Mouse (Mus musculus): Measurements from ENCODE around the gene Nmt2. TPM values are rescaled to one million over a fixed set of nuclear protein-coding genes. Genes with fewer than 3 reads are reported as not detected.
A peak's percentile ranks its signal among the peaks of the same experiment; 100 is the strongest.

Nmt2 gene
- total and polyA plus RNA-seq, 3 experiments, result 19.9 to 34.1 TPM; not detected in 1

DNA sequence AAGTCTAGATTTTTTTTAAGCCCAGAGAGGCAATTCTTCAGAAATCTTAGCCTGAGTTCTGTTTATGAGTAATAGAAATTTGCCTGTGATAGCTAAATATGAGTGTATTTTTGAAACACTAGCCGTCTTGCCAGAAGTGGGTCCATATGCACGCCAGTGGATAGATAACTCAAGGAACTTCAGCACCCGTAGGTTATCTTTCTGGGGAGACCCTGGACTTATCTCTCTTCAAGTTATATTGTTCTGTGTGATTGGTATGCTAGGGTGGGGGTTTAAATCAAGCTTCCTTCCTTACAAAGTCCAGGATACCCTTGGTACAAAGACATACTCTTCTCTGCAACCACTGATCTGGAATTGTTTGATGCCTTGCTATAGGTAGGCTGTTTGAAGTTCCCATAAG lies 1.7 kb downstream of the Nmt2 start (continued):
- TF ChIP-seq HCFC1 (IDR thresholded peaks at IDR 0.05; ENCODE audit: low read depth, low read length) (no peak), SIN3A (IDR thresholded peaks at IDR 0.05; ENCODE audit: low read length) (peak; percentile 49; the same call in 1 of the 2 replicates), RCOR1 (IDR thresholded peaks at IDR 0.05; ENCODE audit: low read depth, low read length) (peak; percentile 77), MAZ (IDR thresholded peaks at IDR 0.05; ENCODE audit: low read depth, low read length) (0 out of 2 replicates have a peak, but pooled peaks have one; percentile 38), CHD2 (IDR thresholded peaks at IDR 0.05; ENCODE audit: low read length) (no peak), TAL1 (IDR thresholded peaks at IDR 0.05; ENCODE audit: low read length) (no peak), POLR2A (IDR thresholded peaks at IDR 0.05; ENCODE audit: control insufficient read depth in 1 of 2, insufficient read depth in 1 of 2, low read depth in 1 of 2, low read length in 2 of 2, poor library complexity in 1 of 2) (no peak), JUND (IDR thresholded peaks at IDR 0.05; ENCODE audit: low read depth, low read length) (no peak), POLR2AphosphoS2 (IDR thresholded peaks at IDR 0.05; ENCODE audit: low read length) (no peak), MYC (IDR thresholded peaks at IDR 0.05; ENCODE audit: low read depth, low read length) (peak; percentile 2; the same call in 1 of the 2 replicates), EP300 (IDR thresholded peaks at IDR 0.05; ENCODE audit: low read depth in 1 of 2, low read length in 2 of 2) (peak; percentile 40 to 66; a peak in 3 of 4 replicates)

DNA sequence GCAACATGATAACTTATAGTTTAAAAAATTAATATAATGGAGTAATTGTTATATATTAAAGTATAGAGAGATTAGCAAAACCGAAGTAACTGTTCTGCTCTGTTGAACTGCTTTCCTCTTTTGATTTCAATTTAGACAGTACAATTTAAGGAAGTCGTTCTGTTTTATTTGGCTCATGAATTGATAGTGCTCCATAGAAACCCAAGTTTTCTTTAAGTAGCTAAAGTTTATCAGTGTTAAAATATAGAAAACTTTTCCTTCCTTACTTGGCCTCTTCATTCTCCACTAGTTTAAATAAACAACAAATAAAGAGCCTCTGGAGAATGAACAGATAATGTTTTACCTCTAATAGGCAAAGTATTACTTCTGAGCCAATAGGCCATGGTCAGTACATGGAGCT lies 2.2 kb downstream of the Nmt2 start:
- TF ChIP-seq TAL1 (IDR thresholded peaks at IDR 0.05; ENCODE audit: low read length), result no peak
- no peak for TF ChIP-seq CTCF (IDR thresholded peaks at IDR 0.05 in 2 of 3, conservative IDR thresholded peaks at IDR 0.05 in 1 of 3; ENCODE audit: control insufficient read depth in 1 of 3, insufficient read depth in 1 of 3, low read depth in 2 of 3, low read length in 3 of 3, poor library complexity in 1 of 3, severe bottlenecking in 1 of 3)
- TF ChIP-seq MYC (IDR thresholded peaks at IDR 0.05; ENCODE audit: low read depth, low read length), result no peak; the same call in 1 of the 2 replicates
- TF ChIP-seq GATA1 (IDR thresholded peaks at IDR 0.05; ENCODE audit: low read depth, low read length), result 0 out of 2 replicates have a peak, but pooled peaks have one; percentile 21
- no peak for TF ChIP-seq MXI1 (IDR thresholded peaks at IDR 0.05; ENCODE audit: low read depth, low read length)
- peak in 1 of 2 experiments; percentile 59; a peak in 3 of 4 replicates for TF ChIP-seq EP300 (IDR thresholded peaks at IDR 0.05; ENCODE audit: low read depth in 1 of 2, low read length in 2 of 2)
- TF ChIP-seq NELFE (IDR thresholded peaks at IDR 0.05; ENCODE audit: low read depth, low read length), result no peak
- Histone ChIP-seq H3K27ac (ENCODE audit: control insufficient read depth, low read depth, low read length) (no peak overlapping the region), H3K4me3 (ENCODE audit: control insufficient read depth in 1 of 2, insufficient read depth in 1 of 2, low read depth in 2 of 2, low read length in 2 of 2) (peak overlapping the region in 1 of 2 experiments; percentile 36; a peak in 2 of 4 replicates), H3K4me1 (ENCODE audit: control insufficient read depth in 1 of 2, insufficient read depth in 2 of 2, low read length in 2 of 2) (peaks cover 7 to 19% of the 10 kb centered on the region in 2 experiments), H3K36me3 (ENCODE audit: control insufficient read depth in 1 of 2, insufficient read depth in 2 of 2, low read length in 2 of 2) (peaks cover 0 to 33% of the 10 kb centered on the region in 2 experiments; a peak in 3 of 4 replicates), H3K79me2 (ENCODE audit: control insufficient read depth, insufficient read depth, low read length, poor library complexity) (peaks cover 34% of the 10 kb centered on the region), H3K9ac (ENCODE audit: control insufficient read depth, low read depth, low read length, poor library complexity, severe bottlenecking) (no peak overlapping the region), H3K27me3 (ENCODE audit: control insufficient read depth in 1 of 2, insufficient read depth in 2 of 2, low read length in 2 of 2) (no peaks in the 10 kb centered on the region), H3K9me3 (replicated peaks; ENCODE audit: insufficient read depth, low read length) (no peaks in the 10 kb centered on the region)
- peak; percentile 54 for DNase-seq (ENCODE audit: low read depth, low spot score)

DNA sequence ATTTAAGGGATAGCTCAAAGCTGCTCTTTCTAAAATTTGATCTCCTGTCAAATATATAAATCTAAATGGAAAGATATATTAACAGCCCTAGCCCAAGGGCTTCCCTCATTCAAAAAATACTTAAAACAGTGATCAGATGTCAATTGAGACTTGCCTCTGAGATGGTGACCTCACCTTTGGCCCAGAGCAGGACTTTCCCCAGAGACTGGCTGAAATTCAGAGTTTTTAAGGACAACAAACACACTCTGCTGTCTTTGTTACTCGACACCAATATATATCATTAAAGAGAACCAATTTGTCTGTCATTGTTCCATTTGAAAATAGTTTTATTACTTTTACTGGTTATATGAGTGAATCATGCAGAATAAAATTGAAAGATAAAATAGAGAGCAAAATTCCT lies 5.6 kb downstream of the Nmt2 start:
- H3K9me3 ChIP-seq (replicated peaks; ENCODE audit: insufficient read depth, low read length), result no peaks in the 10 kb centered on the region
- H3K27me3 ChIP-seq (ENCODE audit: control insufficient read depth in 1 of 2, insufficient read depth in 2 of 2, low read length in 2 of 2), result no peaks in the 10 kb centered on the region
- H3K27ac ChIP-seq (ENCODE audit: control insufficient read depth, low read depth, low read length), result no peak overlapping the region
- DNase-seq (ENCODE audit: low read depth, low spot score), result no peak
- TF ChIP-seq MYB (IDR thresholded peaks at IDR 0.05; ENCODE audit: low read depth, low read length) (no peak), ETS1 (IDR thresholded peaks at IDR 0.05; ENCODE audit: low read depth, low read length) (no peak), EP300 (IDR thresholded peaks at IDR 0.05; ENCODE audit: low read depth in 1 of 2, low read length in 2 of 2) (no peak), ZMIZ1 (IDR thresholded peaks at IDR 0.05; ENCODE audit: low read depth, low read length) (no peak), GATA1 (IDR thresholded peaks at IDR 0.05; ENCODE audit: low read depth, low read length) (no peak), POLR2A (IDR thresholded peaks at IDR 0.05; ENCODE audit: control insufficient read depth in 1 of 2, insufficient read depth in 1 of 2, low read depth in 1 of 2, low read length in 2 of 2, poor library complexity in 1 of 2) (no peak), CTCF (IDR thresholded peaks at IDR 0.05 in 2 of 3, conservative IDR thresholded peaks at IDR 0.05 in 1 of 3; ENCODE audit: control insufficient read depth in 1 of 3, insufficient read depth in 1 of 3, low read depth in 2 of 3, low read length in 3 of 3, poor library complexity in 1 of 3, severe bottlenecking in 1 of 3) (no peak), TBP (IDR thresholded peaks at IDR 0.05; ENCODE audit: low read depth, low read length) (no peak), ZKSCAN1 (IDR thresholded peaks at IDR 0.05; ENCODE audit: low read depth, low read length) (no peak), MYC (IDR thresholded peaks at IDR 0.05; ENCODE audit: low read depth, low read length) (no peak), MXI1 (IDR thresholded peaks at IDR 0.05; ENCODE audit: low read depth, low read length) (no peak), NELFE (IDR thresholded peaks at IDR 0.05; ENCODE audit: low read depth, low read length) (no peak), RAD21 (IDR thresholded peaks at IDR 0.05; ENCODE audit: low read depth, low read length) (no peak), E2F4 (IDR thresholded peaks at IDR 0.05; ENCODE audit: borderline replicate concordance, low read depth, low read length) (no peak), CHD1 (IDR thresholded peaks at IDR 0.05; ENCODE audit: low read depth, low read length) (no peak), MAX (IDR thresholded peaks at IDR 0.05; ENCODE audit: low read length) (no peak)
- no peak overlapping the region for H3K9ac ChIP-seq (ENCODE audit: control insufficient read depth, low read depth, low read length, poor library complexity, severe bottlenecking)
- peaks cover 0 to 24% of the 10 kb centered on the region in 2 experiments for H3K36me3 ChIP-seq (ENCODE audit: control insufficient read depth in 1 of 2, insufficient read depth in 2 of 2, low read length in 2 of 2)
- H3K79me2 ChIP-seq (ENCODE audit: control insufficient read depth, insufficient read depth, low read length, poor library complexity), result peaks cover 42% of the 10 kb centered on the region
- H3K4me1 ChIP-seq (ENCODE audit: control insufficient read depth in 1 of 2, insufficient read depth in 2 of 2, low read length in 2 of 2), result peaks cover 3 to 17% of the 10 kb centered on the region in 2 experiments; a peak in 3 of 4 replicates
- H3K4me3 ChIP-seq (ENCODE audit: control insufficient read depth in 1 of 2, insufficient read depth in 1 of 2, low read depth in 2 of 2, low read length in 2 of 2), result no peak overlapping the region

Measured in MEL (cell line).